Mouse (Mus musculus): ENCODE results near the gene Dusp15. TPM values are rescaled to one million over a fixed set of nuclear protein-coding genes. Genes with fewer than 3 reads are reported as not detected.

Gene Dusp15
- polyA plus RNA-seq, 1 experiment, result not detected

GRCm38 (mm10) chr2:152916111-152916510, 35.4 kb downstream of the Dusp15 start:
- 75% methylated on average over 5 of the region's 5 CpGs for whole genome bisulfite sequencing
- TF ChIP-seq POLR2A (IDR thresholded peaks at IDR 0.05; ENCODE audit: borderline replicate concordance, control insufficient read depth, low read depth, low read length) (no peak), CTCF (IDR thresholded peaks at IDR 0.05; ENCODE audit: control insufficient read depth, insufficient read depth, low read length) (no peak)
- Histone ChIP-seq H3K4me1 (ENCODE audit: control insufficient read depth, insufficient read depth, low read length) (no peaks in the 10 kb centered on the region), H3K27ac (ENCODE audit: control insufficient read depth, insufficient read depth, low read depth, low read length, poor library complexity) (no peak overlapping the region), H3K4me3 (replicated peaks; ENCODE audit: control insufficient read depth, low read depth, low read length) (no peak overlapping the region)

- Histone ChIP-seq H3K4me3 (replicated peaks; ENCODE audit: control insufficient read depth, low read depth, low read length) (no peak overlapping the region), H3K4me1 (ENCODE audit: control insufficient read depth, insufficient read depth, low read length) (no peaks in the 10 kb centered on the region), H3K27ac (ENCODE audit: control insufficient read depth, insufficient read depth, low read depth, low read length, poor library complexity) (no peak overlapping the region)
- 28% methylated on average over 4 of the region's 4 CpGs for WGBS
- TF ChIP-seq POLR2A (IDR thresholded peaks at IDR 0.05; ENCODE audit: borderline replicate concordance, control insufficient read depth, low read depth, low read length) (no peak), CTCF (IDR thresholded peaks at IDR 0.05; ENCODE audit: control insufficient read depth, insufficient read depth, low read length) (no peak)
These were observed 36.0 kb downstream of the Dusp15 start for GRCm38 (mm10) chr2:152915453-152915852.

DNA sequence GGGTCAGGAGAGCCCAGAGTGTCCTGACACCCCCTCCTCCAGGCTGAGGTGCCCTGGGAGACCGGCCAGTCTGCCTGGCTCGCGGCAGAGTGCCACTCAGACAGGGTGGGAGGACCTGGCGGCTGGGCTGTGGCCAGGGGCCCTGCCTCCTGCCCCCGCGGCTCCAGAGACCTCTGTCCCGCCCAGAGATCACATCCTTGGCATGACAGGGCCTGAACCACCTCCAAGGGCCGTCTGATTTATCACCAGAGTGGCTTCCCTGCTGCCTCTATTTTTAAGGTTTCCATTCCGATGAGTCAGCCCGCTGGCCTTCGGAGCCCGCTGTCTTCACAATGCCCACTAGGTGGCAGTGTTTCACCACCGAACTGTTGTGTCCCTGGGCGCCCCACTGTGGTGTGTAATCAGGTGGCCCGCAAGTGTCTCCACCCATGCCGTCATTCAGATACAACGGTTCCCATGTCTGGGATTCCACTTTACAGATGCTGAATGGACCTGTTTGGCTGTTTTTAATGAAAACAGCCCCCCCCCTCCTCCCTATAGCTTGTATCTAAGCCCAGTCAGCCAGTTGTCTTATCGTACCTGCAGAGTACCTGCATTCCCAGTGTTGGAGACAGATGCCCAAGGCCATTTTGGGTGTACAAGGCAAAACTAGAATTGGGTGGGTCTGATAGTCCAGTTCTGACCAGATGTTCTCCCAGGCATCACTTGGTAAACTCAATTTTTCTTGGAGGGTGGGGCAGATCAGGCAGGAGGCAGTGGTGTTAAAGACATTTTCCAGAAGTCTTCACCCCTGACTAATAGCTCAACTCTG, 37.0 kb downstream of the Dusp15 start:
- TF ChIP-seq CTCF (IDR thresholded peaks at IDR 0.05; ENCODE audit: control insufficient read depth, insufficient read depth, low read length) (peak; percentile 89), POLR2A (IDR thresholded peaks at IDR 0.05; ENCODE audit: borderline replicate concordance, control insufficient read depth, low read depth, low read length) (no peak)
- H3K4me1 ChIP-seq (ENCODE audit: control insufficient read depth, insufficient read depth, low read length), result no peaks in the 10 kb centered on the region
- under 1% methylated on average over 18 of the region's 18 CpGs for WGBS
- no peak overlapping the region for H3K4me3 ChIP-seq (replicated peaks; ENCODE audit: control insufficient read depth, low read depth, low read length)
- H3K27ac ChIP-seq (ENCODE audit: control insufficient read depth, insufficient read depth, low read depth, low read length, poor library complexity), result no peak overlapping the region

DNA sequence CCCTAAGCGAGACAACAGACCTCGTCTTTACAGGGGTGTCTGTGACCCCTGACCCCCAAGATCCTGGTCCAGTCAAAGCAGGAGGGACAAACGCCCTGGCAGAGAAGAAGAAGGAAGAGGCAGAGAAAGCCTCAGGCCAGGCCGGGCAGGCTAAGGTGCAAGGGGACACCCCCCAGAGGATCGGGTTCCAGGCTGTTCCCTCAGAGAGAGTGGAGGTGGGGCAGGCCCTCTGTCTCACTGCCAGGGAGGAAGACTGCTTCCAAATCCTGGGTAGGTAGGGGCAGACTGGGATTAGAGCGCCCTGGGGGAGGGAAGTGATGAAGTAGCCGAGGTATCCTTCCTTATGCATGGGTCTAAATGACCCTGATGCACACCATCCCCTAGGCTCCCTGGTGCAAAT, 38.0 kb downstream of the Dusp15 start:
- H3K4me1 ChIP-seq (ENCODE audit: control insufficient read depth, insufficient read depth, low read length), result no peaks in the 10 kb centered on the region
- H3K4me3 ChIP-seq (replicated peaks; ENCODE audit: control insufficient read depth, low read depth, low read length), result no peak overlapping the region
- no peak for TF ChIP-seq POLR2A (IDR thresholded peaks at IDR 0.05; ENCODE audit: borderline replicate concordance, control insufficient read depth, low read depth, low read length)
- no peak overlapping the region for H3K27ac ChIP-seq (ENCODE audit: control insufficient read depth, insufficient read depth, low read depth, low read length, poor library complexity)
- 37% methylated on average over 7 of the region's 7 CpGs for WGBS

GRCm38 (mm10) chr2:152911432-152911831, 40.1 kb downstream of the Dusp15 start:
- Histone ChIP-seq H3K4me1 (ENCODE audit: control insufficient read depth, insufficient read depth, low read length) (no peaks in the 10 kb centered on the region), H3K27ac (ENCODE audit: control insufficient read depth, insufficient read depth, low read depth, low read length, poor library complexity) (no peak overlapping the region), H3K4me3 (replicated peaks; ENCODE audit: control insufficient read depth, low read depth, low read length) (no peak overlapping the region)
- WGBS, result 44% methylated on average over 6 of the region's 6 CpGs
- TF ChIP-seq POLR2A (IDR thresholded peaks at IDR 0.05; ENCODE audit: borderline replicate concordance, control insufficient read depth, low read depth, low read length) (no peak), CTCF (IDR thresholded peaks at IDR 0.05; ENCODE audit: control insufficient read depth, insufficient read depth, low read length) (no peak)

GRCm38 (mm10) chr2:152911031-152911430, 40.5 kb downstream of the Dusp15 start, which contains the start of gene Mylk2:
TSS of gene Mylk2 (plus strand) at chr2:152911352.
- no peaks in the 10 kb centered on the region for H3K4me1 ChIP-seq (ENCODE audit: control insufficient read depth, insufficient read depth, low read length)
- H3K4me3 ChIP-seq (replicated peaks; ENCODE audit: control insufficient read depth, low read depth, low read length), result no peak within 1 kb of the TSS
- H3K27ac ChIP-seq (ENCODE audit: control insufficient read depth, insufficient read depth, low read depth, low read length, poor library complexity), result no peak within 1 kb of the TSS
- WGBS, result 29% methylated on average over 12 of the region's 12 CpGs
- TF ChIP-seq POLR2A (IDR thresholded peaks at IDR 0.05; ENCODE audit: borderline replicate concordance, control insufficient read depth, low read depth, low read length), result no peak
- no peak for TF ChIP-seq CTCF (IDR thresholded peaks at IDR 0.05; ENCODE audit: control insufficient read depth, insufficient read depth, low read length)

DNA sequence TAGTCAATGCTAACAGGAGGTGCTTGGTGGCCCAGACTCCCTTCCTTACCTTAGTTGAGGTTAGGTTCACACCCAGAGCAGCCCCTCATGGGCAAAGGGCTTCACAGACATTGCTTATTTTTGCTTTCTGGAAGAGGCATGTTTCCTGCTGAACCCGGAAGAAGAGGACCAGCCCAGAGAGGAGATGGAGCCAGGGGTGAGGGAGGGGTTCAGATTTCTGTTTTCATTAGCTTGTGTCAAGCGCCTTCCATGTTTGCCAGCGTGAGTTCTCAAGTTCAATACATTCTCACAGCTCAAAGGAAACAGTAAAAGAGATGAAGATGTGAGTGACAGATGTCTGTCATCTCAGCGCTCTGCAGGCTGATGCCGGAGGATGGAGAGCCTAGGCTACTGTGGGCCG, 41.6 kb downstream of the Dusp15 start:
- 78% methylated on average over 6 of the region's 6 CpGs for WGBS
- no peak overlapping the region for H3K4me3 ChIP-seq (replicated peaks; ENCODE audit: control insufficient read depth, low read depth, low read length)
- TF ChIP-seq POLR2A (IDR thresholded peaks at IDR 0.05; ENCODE audit: borderline replicate concordance, control insufficient read depth, low read depth, low read length) (no peak), CTCF (IDR thresholded peaks at IDR 0.05; ENCODE audit: control insufficient read depth, insufficient read depth, low read length) (no peak)
- H3K27ac ChIP-seq (ENCODE audit: control insufficient read depth, insufficient read depth, low read depth, low read length, poor library complexity), result no peak overlapping the region
- no peaks in the 10 kb centered on the region for H3K4me1 ChIP-seq (ENCODE audit: control insufficient read depth, insufficient read depth, low read length)

GRCm38 (mm10) chr2:152907114-152907943, 44.2 kb downstream of the Dusp15 start:
- TF ChIP-seq POLR2A (IDR thresholded peaks at IDR 0.05; ENCODE audit: borderline replicate concordance, control insufficient read depth, low read depth, low read length) (no peak), CTCF (IDR thresholded peaks at IDR 0.05; ENCODE audit: control insufficient read depth, insufficient read depth, low read length) (no peak)
- H3K4me1 ChIP-seq (ENCODE audit: control insufficient read depth, insufficient read depth, low read length), result no peaks in the 10 kb centered on the region

More at GRCm38 (mm10) chr2:152907114-152907943, 44.2 kb downstream of the Dusp15 start:
- H3K27ac ChIP-seq (ENCODE audit: control insufficient read depth, insufficient read depth, low read depth, low read length, poor library complexity), result no peak overlapping the region
- 64% methylated on average over 14 of the region's 14 CpGs for WGBS
- no peak overlapping the region for H3K4me3 ChIP-seq (replicated peaks; ENCODE audit: control insufficient read depth, low read depth, low read length)

Measured in bone marrow, adult 2 months (tissue).